Mouse (Mus musculus) intestine, embryonic 15.5 days (tissue): ENCODE measurements around the gene Abca12. TPM values are rescaled to one million over a fixed set of nuclear protein-coding genes. Genes with fewer than 3 reads are reported as not detected.

ENCODE experiments used
- ATAC-seq: fragments of 200-750 bp; cut with Nextera tagmentation; 2 replicates; pipeline ENCODE4 v1.8.0; 2017; ENCODE audit warnings: moderate TSS enrichment, moderate library complexity
- H3K27ac ChIP-seq: fragments of 300-500 bp; sonication (generic); 2 replicates; pipeline ENCODE4 v1.5.1; 2015; ENCODE audit warnings: mild to moderate bottlenecking, inconsistent platforms
- H3K27me3 ChIP-seq: fragments of 300-500 bp; sonication (generic); replicated peaks from 2 replicates; pipeline ENCODE4 v1.6.1; 2015; ENCODE audit warnings: inconsistent platforms
- H3K36me3 ChIP-seq: fragments of 300-500 bp; sonication (generic); 2 replicates; pipeline ENCODE4 v1.6.1; 2015; ENCODE audit warnings: inconsistent platforms
- H3K4me1 ChIP-seq: fragments of 300-500 bp; sonication (generic); replicated peaks from 2 replicates; pipeline ENCODE4 v1.6.1; 2015; ENCODE audit warnings: inconsistent platforms
- H3K4me2 ChIP-seq: fragments of 300-500 bp; sonication (generic); replicated peaks from 2 replicates; pipeline ENCODE4 v1.6.1; 2015; ENCODE audit warnings: mild to moderate bottlenecking, inconsistent platforms
- H3K4me3 ChIP-seq: fragments of 300-500 bp; sonication (generic); replicated peaks from 2 replicates; pipeline ENCODE4 v1.5.1; 2015; ENCODE audit warnings: inconsistent platforms
- H3K9ac ChIP-seq: fragments of 300-500 bp; sonication (generic); 2 replicates; pipeline ENCODE4 v1.6.1; 2015; ENCODE audit warnings: inconsistent platforms
- H3K9me3 ChIP-seq: fragments of 300-500 bp; sonication (generic); 2 replicates; pipeline ENCODE4 v1.6.1; 2016; ENCODE audit warnings: inconsistent platforms
- WGBS: fragments of 180-500 bp; shearing (Covaris S2); methylation state at CpG from one replicate; pipeline ENCODE4 v1.1.7; 2015; 5-methylcytosine and 5-hydroxymethylcytosine counted together
- polyA plus RNA-seq: library from polyadenylated mRNA; unstranded; fragments of >200 nt; fragmentation: Nextera tagmentation; extraction: Ambion mirVana; gene quantifications from 2 replicates; pipeline ENCODE4 v1.2.1, GENCODE M21; 2015

Abca12 gene
- polyA plus RNA-seq, 1 experiment from 2014 or later: 0.04 TPM

DNA sequence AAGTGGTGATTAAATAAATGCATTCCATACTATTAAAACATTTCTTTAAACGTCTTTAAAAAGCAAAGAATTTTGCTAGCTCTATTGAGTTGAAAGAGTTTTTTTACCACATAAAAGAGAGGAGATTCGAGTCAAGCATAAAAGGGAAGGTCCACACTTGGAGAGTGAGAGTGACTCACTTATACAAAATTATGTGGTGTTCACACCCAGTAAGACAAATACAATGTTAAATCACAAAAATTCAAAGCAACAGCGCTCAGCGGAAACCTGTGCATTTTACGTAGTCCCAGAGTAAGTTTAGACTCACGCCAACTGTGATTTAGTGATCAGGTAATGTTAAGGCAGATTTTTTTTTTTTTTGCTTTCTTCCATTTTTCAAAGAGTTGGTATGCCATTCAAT, 104.1 kb downstream of the Abca12 start:
- Histone ChIP-seq H3K27ac (no peak overlapping the region), H3K4me1 (no peaks in the 10 kb centered on the region), H3K9me3 (no peaks in the 10 kb centered on the region), H3K9ac (no peak overlapping the region), H3K4me2 (no peak overlapping the region), H3K27me3 (no peaks in the 10 kb centered on the region), H3K36me3 (no peaks in the 10 kb centered on the region), H3K4me3 (no peak overlapping the region)
- WGBS: 87% methylated on average over 6 of the region's 6 CpGs
- ATAC-seq: no peak

DNA sequence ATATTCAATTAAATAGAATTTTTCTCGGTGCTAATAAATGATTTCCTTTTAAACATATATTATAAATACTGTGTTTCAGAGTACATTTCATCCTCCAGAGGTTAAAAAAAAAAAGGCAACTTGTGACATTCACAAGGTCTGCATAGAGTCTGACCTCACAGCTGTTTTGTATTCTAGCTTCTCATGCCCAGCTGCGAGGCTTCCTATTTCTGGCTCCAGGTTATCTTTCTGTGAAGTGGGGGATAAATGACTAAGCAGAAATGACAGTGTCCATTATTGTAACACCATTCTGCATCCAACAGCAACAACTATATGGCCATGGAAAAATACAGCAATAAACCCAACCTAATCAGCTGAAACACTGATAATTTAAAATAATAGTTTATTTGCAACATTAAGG, 107.3 kb downstream of the Abca12 start:
- no peak overlapping the region for H3K9ac ChIP-seq
- WGBS: 58% methylated on average over 2 of the region's 2 CpGs
- no peak overlapping the region for H3K4me2 ChIP-seq
- H3K4me3 ChIP-seq: no peak overlapping the region
- H3K4me1 ChIP-seq: no peaks in the 10 kb centered on the region
- no peak for ATAC-seq
- H3K9me3 ChIP-seq: no peaks in the 10 kb centered on the region
- no peaks in the 10 kb centered on the region for H3K36me3 ChIP-seq
- no peak overlapping the region for H3K27ac ChIP-seq
- no peaks in the 10 kb centered on the region for H3K27me3 ChIP-seq

DNA sequence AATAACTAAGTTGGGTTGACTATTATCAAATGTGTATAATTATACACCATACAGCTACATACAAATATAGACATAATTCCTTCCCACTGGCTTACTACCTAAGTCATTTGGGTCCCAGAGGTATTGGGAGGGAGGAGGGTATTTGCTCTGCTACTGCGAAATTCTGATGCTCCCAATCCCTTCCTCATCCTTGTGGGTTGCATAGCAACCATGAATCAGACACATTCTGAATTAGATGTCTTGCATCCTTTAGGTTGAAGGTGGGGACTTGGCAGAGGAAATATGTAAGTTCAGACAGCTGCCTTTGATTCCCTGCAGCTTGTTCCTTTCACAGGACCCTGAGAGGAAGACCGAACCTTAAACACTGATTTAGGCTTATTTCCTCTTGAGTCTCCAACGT, 108.5 kb downstream of the Abca12 start:
- Histone ChIP-seq H3K4me2 (no peak overlapping the region), H3K9ac (no peak overlapping the region), H3K36me3 (no peaks in the 10 kb centered on the region), H3K9me3 (no peaks in the 10 kb centered on the region), H3K27me3 (no peaks in the 10 kb centered on the region), H3K27ac (no peak overlapping the region), H3K4me1 (no peaks in the 10 kb centered on the region), H3K4me3 (no peak overlapping the region)
- 45% methylated on average over 3 of the region's 3 CpGs for WGBS
- no peak for ATAC-seq

DNA sequence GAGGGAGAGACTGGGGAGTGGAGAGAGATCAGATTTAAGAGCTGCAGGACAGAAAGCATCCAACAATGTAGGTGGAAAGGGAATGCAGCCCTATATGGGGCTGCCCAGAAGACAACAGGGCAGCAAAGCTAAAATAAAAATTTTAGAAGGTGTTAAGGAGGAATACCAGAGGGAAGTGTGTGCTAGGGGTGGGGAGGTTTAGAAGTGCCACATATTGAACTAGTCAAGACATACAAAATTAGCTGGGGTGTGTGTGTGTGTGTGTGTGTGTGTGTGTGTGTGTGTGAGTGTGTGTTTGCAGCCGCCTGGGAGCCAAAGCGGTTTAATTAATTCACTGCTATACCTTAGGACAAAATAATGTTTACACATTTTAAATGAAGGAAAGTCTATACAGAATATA, 110.1 kb downstream of the Abca12 start:
- H3K9me3 ChIP-seq: no peaks in the 10 kb centered on the region
- no peak overlapping the region for H3K27ac ChIP-seq
- H3K4me3 ChIP-seq: no peak overlapping the region
- ATAC-seq: no peak
- no peak overlapping the region for H3K4me2 ChIP-seq
- WGBS: 90% methylated on average over 2 of the region's 2 CpGs
- no peaks in the 10 kb centered on the region for H3K36me3 ChIP-seq
- no peaks in the 10 kb centered on the region for H3K4me1 ChIP-seq
- no peaks in the 10 kb centered on the region for H3K27me3 ChIP-seq
- no peak overlapping the region for H3K9ac ChIP-seq

DNA sequence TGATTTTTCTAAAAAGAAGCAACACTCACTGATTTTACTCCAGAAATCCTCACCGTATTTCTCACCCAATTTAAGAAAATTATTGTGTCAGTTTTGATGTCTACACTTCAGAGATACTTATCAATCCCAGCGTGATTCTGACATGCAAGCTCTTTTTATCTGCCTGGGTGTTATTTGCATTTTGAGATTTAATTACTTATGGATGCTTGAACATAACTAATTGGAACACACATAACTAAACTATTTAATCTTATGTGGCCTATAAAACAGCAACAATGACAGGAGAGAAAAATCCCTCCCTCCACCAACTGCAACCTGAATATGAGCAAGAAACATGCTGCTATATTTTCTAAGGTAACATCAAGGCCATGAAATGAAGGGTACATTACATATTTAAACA, 117.7 kb downstream of the Abca12 start:
- H3K36me3 ChIP-seq: no peaks in the 10 kb centered on the region
- H3K4me2 ChIP-seq: no peak overlapping the region
- no peak overlapping the region for H3K27ac ChIP-seq
- H3K27me3 ChIP-seq: no peaks in the 10 kb centered on the region
- H3K4me3 ChIP-seq: no peak overlapping the region
- no peak overlapping the region for H3K9ac ChIP-seq
- no peaks in the 10 kb centered on the region for H3K4me1 ChIP-seq
- WGBS: 80% methylated on average over 2 of the region's 2 CpGs
- no peak for ATAC-seq
- H3K9me3 ChIP-seq: no peaks in the 10 kb centered on the region

GRCm38 (mm10) chr1:71296585-71296984, 118.1 kb downstream of the Abca12 start:
- no peak overlapping the region for H3K4me3 ChIP-seq
- 67% methylated on average over 2 of the region's 2 CpGs for WGBS

DNA sequence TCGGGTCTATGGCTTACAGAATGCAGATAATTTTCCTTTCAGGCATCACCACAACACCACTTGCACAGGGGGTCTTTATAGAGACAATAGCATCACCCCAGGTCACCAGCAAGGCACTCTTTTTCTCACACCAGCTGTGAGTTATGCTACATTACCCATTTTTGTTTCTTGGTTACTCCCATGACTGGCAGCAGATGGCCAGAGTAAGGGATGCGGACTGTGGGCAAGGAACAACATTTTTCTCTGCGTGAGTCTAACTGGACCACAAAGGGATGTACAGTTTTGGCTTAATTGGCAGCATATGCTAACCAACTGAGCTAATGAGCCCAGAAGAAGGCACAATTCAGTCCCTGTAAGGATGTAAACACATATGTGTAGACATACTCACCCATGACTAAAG, 122.8 kb downstream of the Abca12 start:
- Histone ChIP-seq H3K4me2 (no peak overlapping the region), H3K9me3 (no peaks in the 10 kb centered on the region), H3K9ac (no peak overlapping the region), H3K36me3 (no peaks in the 10 kb centered on the region), H3K4me1 (no peaks in the 10 kb centered on the region), H3K27me3 (no peaks in the 10 kb centered on the region), H3K27ac (no peak overlapping the region), H3K4me3 (no peak overlapping the region)
- ATAC-seq: no peak
- 90% methylated on average over 3 of the region's 3 CpGs for WGBS

More at GRCm38 (mm10) chr1:71296585-71296984, 118.1 kb downstream of the Abca12 start:
- H3K9me3 ChIP-seq: no peaks in the 10 kb centered on the region
- no peak overlapping the region for H3K9ac ChIP-seq
- no peak for ATAC-seq
- no peak overlapping the region for H3K27ac ChIP-seq
- no peaks in the 10 kb centered on the region for H3K27me3 ChIP-seq
- no peaks in the 10 kb centered on the region for H3K36me3 ChIP-seq
- H3K4me1 ChIP-seq: no peaks in the 10 kb centered on the region
- H3K4me2 ChIP-seq: no peak overlapping the region

- no peaks in the 10 kb centered on the region for H3K36me3 ChIP-seq
- 26% methylated on average over 5 of the region's 5 CpGs for WGBS
- no peak overlapping the region for H3K9ac ChIP-seq
- no peak for ATAC-seq
- no peak overlapping the region for H3K4me2 ChIP-seq
- no peaks in the 10 kb centered on the region for H3K9me3 ChIP-seq
- no peaks in the 10 kb centered on the region for H3K27me3 ChIP-seq
- no peaks in the 10 kb centered on the region for H3K4me1 ChIP-seq
- no peak overlapping the region for H3K4me3 ChIP-seq
- H3K27ac ChIP-seq: no peak overlapping the region
Measured at GRCm38 (mm10) chr1:71289511-71289910, 125.2 kb downstream of the Abca12 start.

DNA sequence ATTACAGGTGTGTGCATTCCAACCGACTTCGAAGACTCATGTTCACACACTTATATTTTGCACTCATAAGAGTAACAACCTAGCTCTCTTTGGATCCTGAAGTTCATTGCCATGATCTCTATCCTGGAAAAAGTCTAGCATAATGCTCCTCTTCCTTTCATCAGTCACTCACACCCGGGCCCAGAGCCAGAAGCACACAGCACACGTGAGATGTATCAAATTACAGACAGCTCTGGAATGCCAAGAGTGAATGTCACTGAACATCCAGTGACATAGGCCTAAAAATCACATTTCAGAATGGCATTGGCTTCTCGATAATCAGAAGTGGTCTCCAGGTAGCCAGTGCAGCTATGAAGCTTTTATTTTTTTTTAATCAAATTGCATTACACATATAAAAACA, 137.8 kb downstream of the Abca12 start:
- Histone ChIP-seq H3K36me3 (no peaks in the 10 kb centered on the region), H3K27me3 (no peaks in the 10 kb centered on the region), H3K9ac (no peak overlapping the region), H3K4me1 (no peaks in the 10 kb centered on the region), H3K4me2 (no peak overlapping the region), H3K27ac (no peak overlapping the region), H3K9me3 (no peaks in the 10 kb centered on the region), H3K4me3 (no peak overlapping the region)
- no peak for ATAC-seq
- WGBS: 37% methylated on average over 5 of the region's 5 CpGs

- H3K9ac ChIP-seq: no peak overlapping the region
- H3K9me3 ChIP-seq: no peaks in the 10 kb centered on the region
- H3K36me3 ChIP-seq: no peaks in the 10 kb centered on the region
- no peak overlapping the region for H3K4me3 ChIP-seq
- no peak overlapping the region for H3K4me2 ChIP-seq
- H3K27ac ChIP-seq: no peak overlapping the region
- H3K27me3 ChIP-seq: no peaks in the 10 kb centered on the region
- H3K4me1 ChIP-seq: no peaks in the 10 kb centered on the region
- ATAC-seq: no peak
- WGBS: 87% methylated on average over 7 of the region's 7 CpGs
Measured at GRCm38 (mm10) chr1:71272550-71272949, 142.2 kb downstream of the Abca12 start.

- Histone ChIP-seq H3K9ac (no peak overlapping the region), H3K27me3 (no peaks in the 10 kb centered on the region), H3K9me3 (no peaks in the 10 kb centered on the region), H3K27ac (no peak overlapping the region), H3K36me3 (no peaks in the 10 kb centered on the region), H3K4me2 (no peak overlapping the region), H3K4me3 (no peak overlapping the region), H3K4me1 (no peaks in the 10 kb centered on the region)
- 86% methylated on average over 8 of the region's 8 CpGs for WGBS
- no peak for ATAC-seq
Measured at GRCm38 (mm10) chr1:71272077-71272476, 142.6 kb downstream of the Abca12 start.

DNA sequence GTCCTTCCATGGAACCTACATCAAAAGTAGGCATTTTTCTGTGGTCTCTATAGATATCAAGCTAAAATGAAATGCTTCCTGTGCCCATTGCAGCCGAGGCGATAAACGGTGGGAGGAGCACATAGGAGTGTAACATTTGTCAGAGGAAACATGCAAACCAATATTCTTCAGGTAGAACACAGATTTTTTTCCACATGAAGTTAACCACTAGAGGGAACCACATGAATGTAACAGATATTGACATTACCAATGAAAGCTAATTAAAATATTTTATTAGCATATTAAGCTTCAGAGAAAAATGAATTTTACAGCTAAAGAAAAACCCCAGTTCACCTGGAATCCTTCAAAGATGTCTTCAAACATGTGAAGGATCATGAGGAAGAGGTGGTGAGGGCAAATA, 144.6 kb downstream of the Abca12 start:
- WGBS: 94% methylated on average over 3 of the region's 3 CpGs
- ATAC-seq: no peak
- H3K27ac ChIP-seq: no peak overlapping the region

GRCm38 (mm10) chr1:71266630-71267029, 148.1 kb downstream of the Abca12 start:
- 91% methylated on average over 8 of the region's 8 CpGs for WGBS

More for the DNA sequence above, 144.6 kb downstream of the Abca12 start:
- no peak overlapping the region for H3K4me3 ChIP-seq
- no peak overlapping the region for H3K9ac ChIP-seq
- no peaks in the 10 kb centered on the region for H3K4me1 ChIP-seq
- no peaks in the 10 kb centered on the region for H3K27me3 ChIP-seq
- H3K9me3 ChIP-seq: no peaks in the 10 kb centered on the region
- no peak overlapping the region for H3K4me2 ChIP-seq
- H3K36me3 ChIP-seq: no peaks in the 10 kb centered on the region

DNA sequence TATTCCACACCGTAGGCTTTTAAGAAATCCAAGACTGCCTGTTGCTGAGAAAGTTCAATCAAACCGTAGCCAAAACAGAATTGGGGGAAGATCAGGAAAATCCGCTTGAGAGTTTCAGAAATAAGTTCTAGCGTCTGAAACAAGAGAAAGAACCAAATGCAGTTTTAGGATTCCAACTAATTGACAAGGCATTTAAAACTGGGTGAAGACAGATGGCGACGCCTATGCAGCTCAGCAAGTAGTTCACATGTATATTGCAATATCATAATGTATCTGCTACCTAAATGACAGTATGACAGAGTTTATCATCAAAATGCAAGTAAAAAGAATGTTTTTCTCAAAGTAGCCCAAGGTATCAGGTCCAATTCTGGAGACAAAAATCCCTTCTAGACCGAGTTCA, 151.2 kb downstream of the Abca12 start:
- H3K27ac ChIP-seq: no peak overlapping the region
- no peak overlapping the region for H3K4me3 ChIP-seq
- WGBS: 96% methylated on average over 7 of the region's 7 CpGs
- no peaks in the 10 kb centered on the region for H3K9me3 ChIP-seq
- no peaks in the 10 kb centered on the region for H3K4me1 ChIP-seq
- no peak for ATAC-seq
- no peaks in the 10 kb centered on the region for H3K27me3 ChIP-seq
- H3K36me3 ChIP-seq: no peaks in the 10 kb centered on the region
- no peak overlapping the region for H3K4me2 ChIP-seq
- H3K9ac ChIP-seq: no peak overlapping the region

More at GRCm38 (mm10) chr1:71266630-71267029, 148.1 kb downstream of the Abca12 start:
- H3K27me3 ChIP-seq: no peaks in the 10 kb centered on the region
- H3K9me3 ChIP-seq: no peaks in the 10 kb centered on the region
- no peaks in the 10 kb centered on the region for H3K36me3 ChIP-seq
- H3K4me3 ChIP-seq: no peak overlapping the region
- no peak overlapping the region for H3K4me2 ChIP-seq
- no peaks in the 10 kb centered on the region for H3K4me1 ChIP-seq
- H3K27ac ChIP-seq: no peak overlapping the region
- ATAC-seq: no peak
- no peak overlapping the region for H3K9ac ChIP-seq
